In genomic region chr5:104061936-104062772, GRCm38 (mm10) we compare ENCODE assay signal across 18 mouse cellular contexts. TPM values are rescaled to one million over a fixed set of nuclear protein-coding genes. Genes with fewer than 3 reads are reported as not detected.
A peak's percentile ranks its signal among the peaks of the same experiment; 100 is the strongest.
DNase-seq lines count a peak whose midpoint lies in the region; ATAC-seq and TF ChIP-seq lines count a peak whose summit lies in the region.
"Had no signal": no experiment of that assay in that cellular context is flagged by ENCODE, and none has a peak within 500 bp of the region (broad histone marks: within the 10 kb centered on the region; RNA-seq: fewer than 3 reads in every experiment).

No protein-coding gene starts in this region.

- no peak overlapping the region for H3K4me3 ChIP-seq in forebrain, postnatal 0 days (ENCODE audit: low read depth, low read length)
- H3K4me3 ChIP-seq in forebrain, embryonic 15.5 days, result no peak overlapping the region
- H3K4me3 ChIP-seq in liver, embryonic 11.5 days (ENCODE audit: low read depth, low read length), result no peak overlapping the region
- H3K4me3 ChIP-seq: embryonic facial prominence, embryonic 10.5 days; forebrain, embryonic 13.5 days; limb, embryonic 10.5 days; midbrain, embryonic 15.5 days had no signal

- ATAC-seq in forebrain, postnatal 0 days, result peak; percentile 50
- ATAC-seq in forebrain, embryonic 15.5 days (replicated peaks), result no peak
- peak; percentile 57 for ATAC-seq in liver, embryonic 11.5 days (replicated peaks; ENCODE audit: low FRiP score)
- peak; percentile 52 for ATAC-seq in erythroid progenitor cell, adult 5-6 weeks (replicated peaks; ENCODE audit: low FRiP score, poor library complexity, severe bottlenecking)
- ATAC-seq: forebrain, embryonic 13.5 days; midbrain, embryonic 15.5 days had no signal

- DNase-seq in forebrain, postnatal 0 days, result no peak
- DNase-seq in liver, embryonic 11.5 days (ENCODE audit: low spot score), result no peak
- no peak for DNase-seq in liver
- DNase-seq in testis, postnatal 10 days (ENCODE audit: low spot score), result peak; percentile 62
- DNase-seq in spleen, adult 12 weeks (ENCODE audit: low spot score), result no peak
- DNase-seq in retina, embryonic 14.5 days (ENCODE audit: low spot score), result no peak
- DNase-seq: adrenal gland, adult 2 months; kidney, adult 8-10 months; layer of hippocampus, adult 9-11 months; lung, postnatal 10 days; right cerebral cortex, postnatal 4 days had no signal

- H3K9ac ChIP-seq in forebrain, postnatal 0 days, result no peak overlapping the region
- no peak overlapping the region for H3K9ac ChIP-seq in forebrain, embryonic 15.5 days (replicated peaks)
- H3K9ac ChIP-seq in liver, embryonic 11.5 days (ENCODE audit: low read depth, low read length), result peak overlapping the region; percentile 48; the same call in 1 of the 2 replicates
- H3K9ac ChIP-seq: forebrain, embryonic 13.5 days; midbrain, embryonic 15.5 days had no signal

- WGBS in forebrain, postnatal 0 days, result 77% methylated on average over 13 of the region's 13 CpGs
- 76% methylated on average over 13 of the region's 13 CpGs for WGBS in forebrain, embryonic 15.5 days
- WGBS in liver, embryonic 11.5 days, result 90% methylated on average over 13 of the region's 13 CpGs

- H3K36me3 ChIP-seq in forebrain, postnatal 0 days (ENCODE audit: insufficient read depth), result peaks cover 51% of the 10 kb centered on the region
- peaks cover 23% of the 10 kb centered on the region for H3K36me3 ChIP-seq in forebrain, embryonic 15.5 days
- H3K36me3 ChIP-seq in liver, embryonic 11.5 days (ENCODE audit: control insufficient read depth, insufficient read depth, low read length), result peaks cover 18% of the 10 kb centered on the region; the same call in 1 of the 2 replicates

- no peaks in the 10 kb centered on the region for H3K4me1 ChIP-seq in forebrain, postnatal 0 days (ENCODE audit: insufficient read depth)
- no peaks in the 10 kb centered on the region for H3K4me1 ChIP-seq in forebrain, embryonic 15.5 days
- peaks cover 5% of the 10 kb centered on the region; the same call in 1 of the 2 replicates for H3K4me1 ChIP-seq in liver, embryonic 11.5 days (replicated peaks; ENCODE audit: control insufficient read depth, insufficient read depth, low read length)
- H3K4me1 ChIP-seq: embryonic facial prominence, embryonic 10.5 days; forebrain, embryonic 13.5 days; limb, embryonic 10.5 days; midbrain, embryonic 15.5 days had no signal

- H3K27me3 ChIP-seq in forebrain, postnatal 0 days (ENCODE audit: insufficient read depth, low read length), result no peaks in the 10 kb centered on the region
- no peaks in the 10 kb centered on the region for H3K27me3 ChIP-seq in forebrain, embryonic 15.5 days
- no peaks in the 10 kb centered on the region for H3K27me3 ChIP-seq in liver, embryonic 11.5 days (replicated peaks; ENCODE audit: control insufficient read depth, insufficient read depth, low read length)
- H3K27me3 ChIP-seq: forebrain, embryonic 13.5 days; midbrain, embryonic 15.5 days had no signal

- no peak overlapping the region for H3K4me2 ChIP-seq in forebrain, postnatal 0 days (ENCODE audit: low read depth)
- H3K4me2 ChIP-seq in forebrain, embryonic 15.5 days (replicated peaks), result no peak overlapping the region
- H3K4me2 ChIP-seq in liver, embryonic 11.5 days, result peak overlapping the region; percentile 8; the same call in 1 of the 2 replicates
- H3K4me2 ChIP-seq: forebrain, embryonic 13.5 days; midbrain, embryonic 15.5 days had no signal

- no peak for TF ChIP-seq CTCF in forebrain, postnatal 0 days (IDR thresholded peaks at IDR 0.05; ENCODE audit: low read depth)

- no peak overlapping the region; the same call in 1 of the 2 replicates for H3K27ac ChIP-seq in forebrain, postnatal 0 days (ENCODE audit: low read depth, low read length)
- no peak overlapping the region for H3K27ac ChIP-seq in forebrain, embryonic 15.5 days (replicated peaks)
- peak overlapping the region; percentile 73; the same call in 1 of the 2 replicates for H3K27ac ChIP-seq in liver, embryonic 11.5 days (ENCODE audit: low read depth, low read length)
- H3K27ac ChIP-seq: embryonic facial prominence, embryonic 10.5 days; forebrain, embryonic 13.5 days; limb, embryonic 10.5 days; midbrain, embryonic 15.5 days had no signal

- no peaks in the 10 kb centered on the region for H3K9me3 ChIP-seq in forebrain, postnatal 0 days (ENCODE audit: low read length)
- H3K9me3 ChIP-seq in forebrain, embryonic 15.5 days, result no peaks in the 10 kb centered on the region
- H3K9me3 ChIP-seq in liver, embryonic 11.5 days (ENCODE audit: control insufficient read depth, low read length), result no peaks in the 10 kb centered on the region
- H3K9me3 ChIP-seq: embryonic facial prominence, embryonic 10.5 days; forebrain, embryonic 13.5 days; limb, embryonic 10.5 days; midbrain, embryonic 15.5 days had no signal

RNA-seq across cellular contexts. Expression of gene Gm17660, which starts 15.3 kb away (rescaled TPM):
- not detected in 2 replicates for total RNA-seq in forebrain, postnatal 0 days (2014; rRNA removed)
- polyA plus RNA-seq in forebrain, postnatal 0 days (2015; fragmentation: Nextera tagmentation; extraction: Ambion mirVana), result 0.52 and 1.1 TPM in 2 replicates
- 0.47 TPM in 1 of 2 replicates, not detected in the other for polyA plus RNA-seq in forebrain, embryonic 15.5 days (2015; fragmentation: Nextera tagmentation; extraction: Ambion mirVana)
- polyA plus RNA-seq in liver, embryonic 11.5 days (2014; fragmentation: Nextera tagmentation; extraction: Ambion mirVana), result not detected in 2 replicates
- not detected in 2 replicates for total RNA-seq in erythroid progenitor cell, adult 5-6 weeks (2015; ENCODE audit: low replicate concordance)
- total RNA-seq in erythroid progenitor cell, adult 5-6 weeks (2017; ENCODE audit: low replicate concordance), result not detected in 2 replicates
- total RNA-seq: adrenal gland, adult 2 months; hematopoietic stem cell, adult 5-6 weeks had no signal
- polyA plus RNA-seq: adrenal gland, adult 2 months; embryonic facial prominence, embryonic 10.5 days; forebrain, embryonic 13.5 days; limb, embryonic 10.5 days had no signal

RNA-seq across cellular contexts. Expression of gene Nudt9, which starts 16.0 kb away (rescaled TPM):
- total RNA-seq in forebrain, postnatal 0 days (2014; rRNA removed), result 50.3 and 55.3 TPM in 2 replicates
- polyA plus RNA-seq in forebrain, postnatal 0 days (2015; fragmentation: Nextera tagmentation; extraction: Ambion mirVana), result 72.4 and 73.8 TPM in 2 replicates
- 56.6 and 61.3 TPM in 2 replicates for polyA plus RNA-seq in forebrain, embryonic 15.5 days (2015; fragmentation: Nextera tagmentation; extraction: Ambion mirVana)
- 103 and 110 TPM in 2 replicates for polyA plus RNA-seq in liver, embryonic 11.5 days (2014; fragmentation: Nextera tagmentation; extraction: Ambion mirVana)
- 51.6 and 69.9 TPM in 2 replicates for total RNA-seq in erythroid progenitor cell, adult 5-6 weeks (2015; ENCODE audit: low replicate concordance)
- 59.2 and 61.9 TPM in 2 replicates for total RNA-seq in erythroid progenitor cell, adult 5-6 weeks (2017; ENCODE audit: low replicate concordance)

RNA-seq across cellular contexts. Expression of gene Hsd17b11, which starts 40.4 kb away (rescaled TPM):
- 10.9 and 15.8 TPM in 2 replicates for total RNA-seq in forebrain, postnatal 0 days (2014; rRNA removed)
- polyA plus RNA-seq in forebrain, postnatal 0 days (2015; fragmentation: Nextera tagmentation; extraction: Ambion mirVana), result 3.2 and 4.6 TPM in 2 replicates
- polyA plus RNA-seq in forebrain, embryonic 15.5 days (2015; fragmentation: Nextera tagmentation; extraction: Ambion mirVana), result 1.1 and 1.8 TPM in 2 replicates
- polyA plus RNA-seq in liver, embryonic 11.5 days (2014; fragmentation: Nextera tagmentation; extraction: Ambion mirVana), result 1.7 and 2.5 TPM in 2 replicates
- 10.8 and 18.0 TPM in 2 replicates for total RNA-seq in erythroid progenitor cell, adult 5-6 weeks (2015; ENCODE audit: low replicate concordance)
- total RNA-seq in erythroid progenitor cell, adult 5-6 weeks (2017; ENCODE audit: low replicate concordance), result 4.7 and 9.0 TPM in 2 replicates

RNA-seq across cellular contexts. Expression of gene Sparcl1, which starts 51.4 kb away (rescaled TPM):
- 342 and 344 TPM in 2 replicates for total RNA-seq in forebrain, postnatal 0 days (2014; rRNA removed)
- polyA plus RNA-seq in forebrain, postnatal 0 days (2015; fragmentation: Nextera tagmentation; extraction: Ambion mirVana), result 239 and 282 TPM in 2 replicates
- 84.2 and 92.8 TPM in 2 replicates for polyA plus RNA-seq in forebrain, embryonic 15.5 days (2015; fragmentation: Nextera tagmentation; extraction: Ambion mirVana)
- polyA plus RNA-seq in liver, embryonic 11.5 days (2014; fragmentation: Nextera tagmentation; extraction: Ambion mirVana), result 5.6 and 6.8 TPM in 2 replicates
- not detected in 2 replicates for total RNA-seq in erythroid progenitor cell, adult 5-6 weeks (2015; ENCODE audit: low replicate concordance)
- not detected in 2 replicates for total RNA-seq in erythroid progenitor cell, adult 5-6 weeks (2017; ENCODE audit: low replicate concordance)
- total RNA-seq: hematopoietic stem cell, adult 5-6 weeks had no signal
